8 mouse cellular contexts compared by ENCODE assay signal in genomic region chr17:14206062-14206461, GRCm38 (mm10). TPM values are rescaled to one million over a fixed set of nuclear protein-coding genes. Genes with fewer than 3 reads are reported as not detected.
DNase-seq lines count a peak whose midpoint lies in the region; ATAC-seq and TF ChIP-seq lines count a peak whose summit lies in the region.

No protein-coding gene starts in this region.

- H3K36me3 ChIP-seq in liver, embryonic 13.5 days: no peaks in the 10 kb centered on the region
- no peaks in the 10 kb centered on the region for H3K36me3 ChIP-seq in neural tube, embryonic 14.5 days (ENCODE audit: control insufficient read depth, insufficient read depth, low read length)

- H3K4me3 ChIP-seq in gastrocnemius, adult 2 months: no peak overlapping the region
- H3K4me3 ChIP-seq in liver, embryonic 13.5 days (replicated peaks): no peak overlapping the region
- H3K4me3 ChIP-seq in neural tube, embryonic 14.5 days (ENCODE audit: low read depth, low read length): no peak overlapping the region

- peak; percentile 62 for DNase-seq in 416B (ENCODE audit: low read depth)
- DNase-seq in T-cell, adult 2 months (ENCODE audit: low spot score): peak; percentile 23
- DNase-seq in cerebellum, postnatal 36 days: peak; percentile 68 to 71
- peak; percentile 79 for DNase-seq in gastrocnemius, adult 2 months
- peak; percentile 89 for DNase-seq in kidney, postnatal 10 days
- peak; percentile 20 for DNase-seq in liver, embryonic 13.5 days
- DNase-seq in yolk sac, embryonic 10.5 days (ENCODE audit: low spot score): peak; percentile 68

- TF ChIP-seq CTCF in gastrocnemius, adult 2 months (IDR thresholded peaks at IDR 0.05): peak; percentile 97

- no peak overlapping the region for H3K27ac ChIP-seq in gastrocnemius, adult 2 months
- no peak overlapping the region for H3K27ac ChIP-seq in liver, embryonic 13.5 days
- H3K27ac ChIP-seq in neural tube, embryonic 14.5 days (ENCODE audit: low read depth, low read length): no peak overlapping the region

- ATAC-seq in liver, embryonic 13.5 days (ENCODE audit: low read depth): no peak
- ATAC-seq in neural tube, embryonic 14.5 days (ENCODE audit: low read depth): peak; percentile 28; the same call in 1 of the 2 replicates

- H3K9me3 ChIP-seq in liver, embryonic 13.5 days (replicated peaks): no peaks in the 10 kb centered on the region
- H3K9me3 ChIP-seq in neural tube, embryonic 14.5 days (ENCODE audit: control insufficient read depth, low read length): no peaks in the 10 kb centered on the region

- H3K4me1 ChIP-seq in liver, embryonic 13.5 days (replicated peaks): peaks cover 3% of the 10 kb centered on the region; the same call in 1 of the 2 replicates
- peaks cover 15% of the 10 kb centered on the region; the same call in 1 of the 2 replicates for H3K4me1 ChIP-seq in neural tube, embryonic 14.5 days (ENCODE audit: control insufficient read depth, insufficient read depth, low read length)

- 23% methylated on average over 3 of the region's 3 CpGs for WGBS in liver, embryonic 13.5 days (ENCODE audit: insufficient replicate concordance)
- 33% methylated on average over 3 of the region's 3 CpGs for WGBS in neural tube, embryonic 14.5 days

- H3K9ac ChIP-seq in liver, embryonic 13.5 days: no peak overlapping the region
- no peak overlapping the region for H3K9ac ChIP-seq in neural tube, embryonic 14.5 days (replicated peaks; ENCODE audit: low read depth, low read length)

- no peak overlapping the region for H3K4me2 ChIP-seq in liver, embryonic 13.5 days
- no peak overlapping the region for H3K4me2 ChIP-seq in neural tube, embryonic 14.5 days (ENCODE audit: low read depth, low read length)

- intact Hi-C loops in gastrocnemius, adult 2 months (cut with DNase I): loop anchor here (2.0 to 10.0 kb wide), 3 partner anchors 69 to 371 kb away; no protein-coding TSS in a partner anchor

- peaks cover 63% of the 10 kb centered on the region for H3K27me3 ChIP-seq in liver, embryonic 13.5 days
- peaks cover 32% of the 10 kb centered on the region for H3K27me3 ChIP-seq in neural tube, embryonic 14.5 days (ENCODE audit: control insufficient read depth, insufficient read depth, low read length)

RNA-seq across cellular contexts. Expression of gene Dact2, which starts 2.0 kb away (rescaled TPM):
- total RNA-seq in gastrocnemius, adult 2 months (2021): 1 to 10 TPM; 2.3 to 2.7 TPM
- polyA plus RNA-seq in liver, embryonic 13.5 days (2015; fragmentation: Nextera tagmentation; extraction: Ambion mirVana): 0.54 and 0.68 TPM in 2 replicates
- 2.7 and 3.2 TPM in 2 replicates for polyA plus RNA-seq in neural tube, embryonic 14.5 days (2014; fragmentation: Nextera tagmentation; extraction: Ambion mirVana)

Comparison
In these comparisons a context has a peak if more than half of its experiments do, and no peak if none do; other contexts are left out.
1. DNase-seq: peak in every context shown above with its lines; median percentile 89 in kidney, postnatal 10 days; 79 in gastrocnemius, adult 2 months; 70 in cerebellum, postnatal 36 days; 68 in yolk sac, embryonic 10.5 days; 62 in 416B; 23 in T-cell, adult 2 months; 20 in liver, embryonic 13.5 days.